Mouse (Mus musculus) right cerebral cortex, adult 2 months (tissue): ENCODE results near the gene Lifr.

Experiments
- DNase-seq, 2 experiments: peaks; one replicate each; pipeline ENCODE4 v3.0.0; 2021 to 2022; ENCODE audit warnings: low spot score in 2 of 2

Lifr gene

GRCm38 (mm10) chr15:7157658-7158057 is 67.2 kb downstream of the Lifr start:
- DNase-seq = no peak

- DNase-seq = no peak
Observed at GRCm38 (mm10) chr15:7159869-7160268, 69.5 kb downstream of the Lifr start.

- no peak for DNase-seq
Observed at GRCm38 (mm10) chr15:7160321-7160720, 69.9 kb downstream of the Lifr start.

GRCm38 (mm10) chr15:7163851-7164250 is 73.4 kb downstream of the Lifr start:
- DNase-seq = no peak

GRCm38 (mm10) chr15:7166735-7167134 is 76.3 kb downstream of the Lifr start:
- DNase-seq = no peak

- no peak for DNase-seq
Observed at GRCm38 (mm10) chr15:7167238-7167905, 77.0 kb downstream of the Lifr start.

GRCm38 (mm10) chr15:7167906-7168532 is 77.6 kb downstream of the Lifr start:
- DNase-seq = no peak

GRCm38 (mm10) chr15:7172875-7173274 is 82.5 kb downstream of the Lifr start:
- DNase-seq = no peak

GRCm38 (mm10) chr15:7173346-7173745 is 82.9 kb downstream of the Lifr start:
- DNase-seq = no peak

GRCm38 (mm10) chr15:7173776-7174175 is 83.4 kb downstream of the Lifr start:
- DNase-seq = no peak

GRCm38 (mm10) chr15:7180576-7180975 is 90.2 kb downstream of the Lifr start:
- DNase-seq = no peak

GRCm38 (mm10) chr15:7187682-7188081 is 97.3 kb downstream of the Lifr start:
- no peak for DNase-seq

GRCm38 (mm10) chr15:7189678-7190454 is 99.5 kb downstream of the Lifr start:
- DNase-seq = no peak

GRCm38 (mm10) chr15:7191074-7191473 is 100.7 kb downstream of the Lifr start:
- no peak for DNase-seq

GRCm38 (mm10) chr15:7192582-7192981 is 102.2 kb downstream of the Lifr start:
- no peak for DNase-seq

- peak in 1 of 2 experiments; percentile 27 for DNase-seq
Observed at GRCm38 (mm10) chr15:7194147-7194720, 103.8 kb downstream of the Lifr start.

GRCm38 (mm10) chr15:7194748-7195221 is 104.4 kb downstream of the Lifr start:
- no peak for DNase-seq

GRCm38 (mm10) chr15:7197652-7198445 is 107.4 kb downstream of the Lifr start:
- DNase-seq = no peak

GRCm38 (mm10) chr15:7198816-7199215 is 108.4 kb downstream of the Lifr start:
- peak in 1 of 2 experiments; percentile 28 for DNase-seq

GRCm38 (mm10) chr15:7200286-7200685 is 109.9 kb downstream of the Lifr start:
- no peak for DNase-seq
